Mouse (Mus musculus) adrenal gland, adult 8-10 months (tissue): ENCODE data around the gene Ms4a18. TPM values are rescaled to one million over a fixed set of nuclear protein-coding genes. Genes with fewer than 3 reads are reported as not detected.
"Not testable (repeated sequence)": the region's sequence is repeated elsewhere in the genome, so short reads cannot be mapped to it uniquely, and the experiment has no call there.

Source experiments
- DNase-seq: peaks from one replicate; pipeline ENCODE4 v3.0.0; 2022
- total RNA-seq, 4 experiments: library from RNA; stranded (reverse); gene quantifications; 2 replicates each; pipeline ENCODE4 v1.2.4; 2022

Ms4a18 gene
- not detected for total RNA-seq

- no peak for DNase-seq
These were observed at the start of gene Ms4a18 for GRCm38 (mm10) chr19:11017891-11018290. TSS of gene Ms4a18 (minus strand) at chr19:11018031.

- no peak for DNase-seq
These were observed 47.5 kb upstream of the Ms4a18 start for GRCm38 (mm10) chr19:11065202-11065875.

GRCm38 (mm10) chr19:11060900-11061299, 43.1 kb upstream of the Ms4a18 start:
- DNase-seq: no peak

- DNase-seq: no peak
These were observed 42.1 kb upstream of the Ms4a18 start for GRCm38 (mm10) chr19:11059967-11060366.

- DNase-seq: not testable (repeated sequence)
These were observed 37.9 kb upstream of the Ms4a18 start for GRCm38 (mm10) chr19:11055700-11056099.

- no peak for DNase-seq
These were observed 35.4 kb upstream of the Ms4a18 start for GRCm38 (mm10) chr19:11053277-11053676.

GRCm38 (mm10) chr19:11052877-11053276, 35.0 kb upstream of the Ms4a18 start:
- DNase-seq: no peak

GRCm38 (mm10) chr19:11050286-11050685, 32.5 kb upstream of the Ms4a18 start:
- no peak for DNase-seq

GRCm38 (mm10) chr19:11049426-11049825, 31.6 kb upstream of the Ms4a18 start:
- DNase-seq: no peak

GRCm38 (mm10) chr19:11048503-11048902, 30.7 kb upstream of the Ms4a18 start:
- DNase-seq: no peak

- no peak for DNase-seq
These were observed 30.2 kb upstream of the Ms4a18 start for GRCm38 (mm10) chr19:11048009-11048408.

GRCm38 (mm10) chr19:11044996-11045711, 27.3 kb upstream of the Ms4a18 start:
- peak; percentile 17 for DNase-seq

- no peak for DNase-seq
These were observed 26.8 kb upstream of the Ms4a18 start for GRCm38 (mm10) chr19:11044671-11044995.

- DNase-seq: no peak
These were observed 19.7 kb upstream of the Ms4a18 start for GRCm38 (mm10) chr19:11037570-11037969.

GRCm38 (mm10) chr19:11022382-11022781, 4.6 kb upstream of the Ms4a18 start:
- no peak for DNase-seq

- no peak for DNase-seq
These were observed 580 bp downstream of the Ms4a18 start for GRCm38 (mm10) chr19:11017251-11017650.

GRCm38 (mm10) chr19:11015998-11016397, 1.8 kb downstream of the Ms4a18 start:
- no peak for DNase-seq

- no peak for DNase-seq
These were observed 2.4 kb downstream of the Ms4a18 start for GRCm38 (mm10) chr19:11015468-11015867.

- DNase-seq: no peak
These were observed 24.7 kb downstream of the Ms4a18 start, which contains the start of gene Ms4a15 for GRCm38 (mm10) chr19:10993150-10993549. TSS of gene Ms4a15 (minus strand) at chr19:10993250.

- DNase-seq: no peak
These were observed 25.9 kb downstream of the Ms4a18 start for GRCm38 (mm10) chr19:10991911-10992310.

- DNase-seq: no peak
These were observed 27.1 kb downstream of the Ms4a18 start for GRCm38 (mm10) chr19:10990751-10991150.

- DNase-seq: no peak
These were observed 29.3 kb downstream of the Ms4a18 start for GRCm38 (mm10) chr19:10988563-10988962.

GRCm38 (mm10) chr19:10985889-10986288, 31.9 kb downstream of the Ms4a18 start:
- DNase-seq: peak; percentile 37

GRCm38 (mm10) chr19:10984551-10984950, 33.3 kb downstream of the Ms4a18 start:
- DNase-seq: no peak
